Mouse (Mus musculus): ENCODE results near the gene Arl10. TPM values are rescaled to one million over a fixed set of nuclear protein-coding genes. Genes with fewer than 3 reads are reported as not detected.

Gene Arl10
- total RNA-seq (2023), result 10 to 100 TPM; 22.1 to 24.3 TPM

GRCm38 (mm10) chr13:54574854-54575481 lies at the start of gene Arl10:
Gene Arl10 (plus strand): TSS chr13:54575015.

GRCm38 (mm10) chr13:54565201-54565581 lies 9.6 kb upstream of the Arl10 start, which contains the start of gene 4833439L19Rik:
Gene 4833439L19Rik (minus strand): TSS chr13:54565435.

GRCm38 (mm10) chr13:54589996-54590951 lies 15.5 kb downstream of the Arl10 start, which contains the start of the genes Nop16 and Higd2a:
Gene Nop16 (minus strand): TSS chr13:54590090.
Gene Higd2a (plus strand): TSS chr13:54590207.

DNA sequence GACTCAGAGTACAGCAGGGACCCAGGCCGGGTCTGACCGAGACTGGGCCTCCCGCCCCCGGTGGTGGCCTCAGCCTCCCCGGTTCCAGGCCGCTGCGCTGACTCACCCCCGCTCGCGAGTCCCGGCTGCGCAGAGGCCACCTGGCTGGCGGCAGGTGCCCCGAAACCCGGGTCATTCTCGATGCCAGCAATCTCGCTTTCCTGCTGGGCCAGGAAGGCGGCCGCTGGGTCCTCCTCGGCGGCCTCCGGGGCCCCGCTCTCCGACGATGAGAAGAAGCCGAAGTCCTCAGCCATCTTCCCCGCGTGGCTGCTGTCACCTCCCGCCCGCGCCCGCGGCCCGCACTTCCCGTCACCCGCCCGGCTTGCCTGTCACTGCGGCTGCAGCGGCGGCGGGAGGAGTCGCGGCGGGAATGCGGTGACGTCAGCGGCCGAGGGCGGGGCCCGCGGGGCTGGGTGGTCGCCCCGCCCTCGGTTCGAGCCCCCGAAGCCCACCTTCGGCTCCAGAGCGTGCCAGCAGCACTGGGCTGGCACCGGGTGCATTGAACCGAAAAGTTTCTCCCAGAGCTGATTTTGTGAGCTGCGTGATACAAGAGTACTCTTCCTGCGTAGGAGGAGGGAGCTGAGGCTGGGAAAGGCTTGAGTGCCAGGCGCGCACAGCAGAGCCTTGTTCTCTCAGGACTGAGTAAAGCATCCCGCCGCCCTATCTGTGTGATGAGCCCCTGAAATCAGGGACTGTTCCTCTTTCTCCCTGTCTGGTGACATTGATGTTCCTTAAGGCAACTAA lies 36.3 kb downstream of the Arl10 start, which contains the start of gene Cltb:
Gene Cltb, minus strand, starts transcription at position 373 of the 783 bp plus-strand sequence.

DNA sequence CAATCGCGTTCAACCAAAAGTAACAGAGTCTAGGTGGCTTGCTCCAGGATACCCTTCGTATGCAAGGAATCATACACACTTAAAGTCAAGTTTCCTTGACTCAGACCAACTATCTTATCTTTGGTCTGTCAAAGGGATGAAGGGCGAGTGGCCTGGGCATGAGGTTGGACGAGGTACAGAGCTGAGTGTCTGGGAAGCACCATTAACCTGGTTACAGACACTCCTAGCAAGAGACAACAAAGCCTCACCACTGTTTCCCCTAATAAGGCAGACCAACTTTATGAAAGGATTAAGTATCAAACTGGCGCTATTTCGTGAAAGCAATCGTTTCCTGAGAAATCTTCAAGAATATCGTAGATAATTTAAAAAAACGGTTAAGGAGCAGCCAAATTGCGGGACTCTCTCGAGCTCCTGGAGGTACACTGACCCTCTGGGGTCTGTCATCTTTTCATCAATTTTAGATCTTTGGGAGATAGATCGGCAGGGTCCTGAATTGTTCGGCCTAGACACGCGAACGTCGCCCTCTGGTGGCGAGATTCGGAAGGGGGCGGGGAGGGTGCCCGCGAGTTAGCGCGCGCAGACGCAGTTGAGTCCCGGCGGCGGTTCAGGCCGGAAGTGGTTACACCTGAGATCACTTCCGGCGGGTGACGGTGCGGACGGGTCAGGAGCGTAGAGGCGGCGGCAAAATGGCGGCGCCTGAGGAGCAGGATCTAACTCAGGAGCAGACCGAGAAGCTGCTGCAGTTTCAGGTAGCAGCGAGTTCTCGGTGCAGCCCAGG lies 46.5 kb downstream of the Arl10 start, which contains the start of gene Faf2:
Gene Faf2, plus strand, starts transcription at position 630 of the 778 bp plus-strand sequence.

Other genes with a start within 250 kb of the Arl10 start
- gene Cplx2, start 203.7 kb upstream of the Arl10 start, total RNA-seq (2023), result 1 to 10 TPM; 4.0 to 4.1 TPM
- gene Thoc3, start 106.2 kb upstream of the Arl10 start, total RNA-seq (2023), result 10 to 100 TPM; 19.5 to 22.8 TPM
- gene Simc1, start 71.2 kb upstream of the Arl10 start, total RNA-seq (2023), result 1 to 10 TPM; 5.4 to 7.9 TPM
- gene 4833439L19Rik, start 9.6 kb upstream of the Arl10 start, total RNA-seq (2023), result 10 to 100 TPM; 56.1 to 56.8 TPM
- 10 to 100 TPM; 13.4 to 16.0 TPM for gene Nop16, start 15.1 kb downstream of the Arl10 start, total RNA-seq (2023)
- 10 to 100 TPM; 93.5 to 98.7 TPM for gene Higd2a, start 15.2 kb downstream of the Arl10 start, total RNA-seq (2023)
- 10 to 100 TPM; 24.2 to 26.4 TPM for gene Cltb, start 36.3 kb downstream of the Arl10 start, total RNA-seq (2023)
- 10 to 100 TPM; 39.6 to 43.9 TPM for gene Faf2, start 46.8 kb downstream of the Arl10 start, total RNA-seq (2023)
- 100 to 1,000 TPM; 133 to 136 TPM for gene Rnf44, start 118.9 kb downstream of the Arl10 start, total RNA-seq (2023)
- not detected for gene Cdhr2, start 126.4 kb downstream of the Arl10 start, total RNA-seq (2023)
- gene Gprin1, start 174.9 kb downstream of the Arl10 start, total RNA-seq (2023), result not detected
- not detected for gene Sncb, start 191.6 kb downstream of the Arl10 start, total RNA-seq (2023)
- gene Eif4e1b, start 209.0 kb downstream of the Arl10 start, total RNA-seq (2023), result not detected
- 10 to 100 TPM; 18.6 to 19.0 TPM for gene Tspan17, start 214.4 kb downstream of the Arl10 start, total RNA-seq (2023)